Mouse (Mus musculus) hindbrain, embryonic 11.5 days (tissue): ENCODE results near the gene Ppp1r21. TPM values are rescaled to one million over a fixed set of nuclear protein-coding genes. Genes with fewer than 3 reads are reported as not detected.

Source experiments
- ATAC-seq: fragments of 200-750 bp; cut with Nextera tagmentation; 2 replicates; pipeline ENCODE4 v1.8.0; 2017; ENCODE audit warnings: mild to moderate bottlenecking, moderate TSS enrichment, moderate library complexity; ENCODE audit not compliant: low FRiP score
- DNase-seq: peaks from one replicate; pipeline ENCODE4 v3.0.0-alpha.2; 2015; ENCODE audit warnings: low spot score
- H3K27ac ChIP-seq: fragments of 300-500 bp; sonication (generic); 2 replicates; pipeline ENCODE4 v1.5.1; 2014; ENCODE audit warnings: mild to moderate bottlenecking, low read depth, low read length
- H3K27me3 ChIP-seq: fragments of 300-500 bp; sonication (generic); 2 replicates; pipeline ENCODE4 v1.6.1; 2014; ENCODE audit warnings: mild to moderate bottlenecking, low read length, moderate library complexity, mixed read lengths; ENCODE audit not compliant: control insufficient read depth, insufficient read depth
- H3K36me3 ChIP-seq: fragments of 300-500 bp; sonication (generic); 2 replicates; pipeline ENCODE4 v1.6.1; 2014; ENCODE audit warnings: mild to moderate bottlenecking, low read length, moderate library complexity, mixed read lengths; ENCODE audit not compliant: control insufficient read depth, insufficient read depth
- H3K4me1 ChIP-seq: fragments of 300-500 bp; sonication (generic); replicated peaks from 2 replicates; pipeline ENCODE4 v1.6.1; 2014; ENCODE audit warnings: low read length, mixed read lengths; ENCODE audit not compliant: control insufficient read depth, insufficient read depth
- H3K4me2 ChIP-seq: fragments of 300-500 bp; sonication (generic); replicated peaks from 2 replicates; pipeline ENCODE4 v1.6.1; 2014; ENCODE audit warnings: mild to moderate bottlenecking, low read depth, low read length
- H3K4me3 ChIP-seq: fragments of 300-500 bp; sonication (generic); 2 replicates; pipeline ENCODE4 v1.5.1; 2014; ENCODE audit warnings: low read depth, low read length
- H3K9ac ChIP-seq: fragments of 300-500 bp; sonication (generic); 2 replicates; pipeline ENCODE4 v1.6.1; 2014; ENCODE audit warnings: low read depth, low read length
- H3K9me3 ChIP-seq: fragments of 300-500 bp; sonication (generic); 2 replicates; pipeline ENCODE4 v1.6.1; 2016; ENCODE audit warnings: low read length; ENCODE audit not compliant: control insufficient read depth
- WGBS: fragments of 180-500 bp; shearing (Covaris S2); extraction: QIAGEN DNeasy Blood & Tissue Kit; methylation state at CpG from one replicate; pipeline ENCODE4 v1.1.7; 2014; 5-methylcytosine and 5-hydroxymethylcytosine counted together
- polyA plus RNA-seq: library from polyadenylated mRNA; unstranded; fragments of >200 nt; fragmentation: Nextera tagmentation; extraction: Ambion mirVana; gene quantifications from 2 replicates; pipeline ENCODE4 v1.2.1, GENCODE M21; 2014

Ppp1r21 gene
- polyA plus RNA-seq, 1 experiment from 2014 or later = 28.6 TPM

- Histone ChIP-seq H3K27ac (no peak overlapping the region), H3K27me3 (no peaks in the 10 kb centered on the region), H3K9ac (no peak overlapping the region), H3K4me3 (no peak overlapping the region), H3K4me2 (no peak overlapping the region), H3K4me1 (no peaks in the 10 kb centered on the region; the same call in 1 of the 2 replicates), H3K36me3 (no peaks in the 10 kb centered on the region), H3K9me3 (no peaks in the 10 kb centered on the region)
- DNase-seq = no peak
- ATAC-seq = no peak
- 89% methylated on average over 11 of the region's 11 CpGs for WGBS
Observed at GRCm38 (mm10) chr17:88603943-88604342, 74.0 kb downstream of the Ppp1r21 start.

GRCm38 (mm10) chr17:88606056-88606455 lies 76.1 kb downstream of the Ppp1r21 start:
- DNase-seq = no peak
- no peaks in the 10 kb centered on the region for H3K4me1 ChIP-seq
- H3K9me3 ChIP-seq = no peaks in the 10 kb centered on the region
- no peak overlapping the region for H3K27ac ChIP-seq
- H3K4me2 ChIP-seq = no peak overlapping the region
- no peak overlapping the region for H3K4me3 ChIP-seq
- H3K36me3 ChIP-seq = no peaks in the 10 kb centered on the region
- 91% methylated on average over 2 of the region's 2 CpGs for WGBS
- no peaks in the 10 kb centered on the region for H3K27me3 ChIP-seq
- no peak for ATAC-seq
- H3K9ac ChIP-seq = no peak overlapping the region

- H3K4me2 ChIP-seq = no peak overlapping the region
- 76% methylated on average over 15 of the region's 15 CpGs for WGBS
- no peak for ATAC-seq
Observed at GRCm38 (mm10) chr17:88609361-88609760, 79.4 kb downstream of the Ppp1r21 start.

GRCm38 (mm10) chr17:88611057-88611456 lies 81.1 kb downstream of the Ppp1r21 start:
- ATAC-seq = no peak
- no peak overlapping the region for H3K4me2 ChIP-seq
- no peaks in the 10 kb centered on the region for H3K4me1 ChIP-seq
- H3K27me3 ChIP-seq = no peaks in the 10 kb centered on the region
- no peak overlapping the region for H3K4me3 ChIP-seq
- 88% methylated on average over 2 of the region's 2 CpGs for WGBS
- H3K9me3 ChIP-seq = no peaks in the 10 kb centered on the region
- no peaks in the 10 kb centered on the region for H3K36me3 ChIP-seq
- no peak overlapping the region for H3K9ac ChIP-seq
- no peak for DNase-seq
- no peak overlapping the region for H3K27ac ChIP-seq

More at GRCm38 (mm10) chr17:88609361-88609760, 79.4 kb downstream of the Ppp1r21 start:
- Histone ChIP-seq H3K9ac (no peak overlapping the region), H3K9me3 (no peaks in the 10 kb centered on the region), H3K4me3 (no peak overlapping the region), H3K27ac (no peak overlapping the region), H3K4me1 (no peaks in the 10 kb centered on the region), H3K27me3 (no peaks in the 10 kb centered on the region), H3K36me3 (no peaks in the 10 kb centered on the region)
- DNase-seq = no peak

- Histone ChIP-seq H3K4me3 (no peak overlapping the region), H3K9me3 (no peaks in the 10 kb centered on the region)
- 55% methylated on average over 6 of the region's 6 CpGs for WGBS
Observed at GRCm38 (mm10) chr17:88613172-88613571, 83.3 kb downstream of the Ppp1r21 start.

GRCm38 (mm10) chr17:88613721-88614120 lies 83.8 kb downstream of the Ppp1r21 start:
- H3K9ac ChIP-seq = no peak overlapping the region
- H3K4me1 ChIP-seq = no peaks in the 10 kb centered on the region
- no peak overlapping the region for H3K4me3 ChIP-seq
- H3K27ac ChIP-seq = no peak overlapping the region
- ATAC-seq (no peak), DNase-seq (no peak)
- no peaks in the 10 kb centered on the region for H3K27me3 ChIP-seq
- no peaks in the 10 kb centered on the region for H3K36me3 ChIP-seq
- no peaks in the 10 kb centered on the region for H3K9me3 ChIP-seq
- 88% methylated on average over 3 of the region's 3 CpGs for WGBS
- no peak overlapping the region for H3K4me2 ChIP-seq

More at GRCm38 (mm10) chr17:88613172-88613571, 83.3 kb downstream of the Ppp1r21 start:
- DNase-seq = no peak
- Histone ChIP-seq H3K9ac (no peak overlapping the region), H3K4me1 (no peaks in the 10 kb centered on the region), H3K4me2 (no peak overlapping the region), H3K27ac (no peak overlapping the region), H3K36me3 (no peaks in the 10 kb centered on the region), H3K27me3 (no peaks in the 10 kb centered on the region)
- no peak for ATAC-seq

- H3K36me3 ChIP-seq = no peaks in the 10 kb centered on the region
- WGBS = 59% methylated on average over 3 of the region's 3 CpGs
- no peak for DNase-seq
Observed at GRCm38 (mm10) chr17:88614234-88614633, 84.3 kb downstream of the Ppp1r21 start.

GRCm38 (mm10) chr17:88614733-88615132 lies 84.8 kb downstream of the Ppp1r21 start:
- H3K9me3 ChIP-seq = no peaks in the 10 kb centered on the region
- no peaks in the 10 kb centered on the region for H3K27me3 ChIP-seq
- WGBS = 86% methylated on average over 1 of the region's 1 CpGs
- no peak overlapping the region for H3K27ac ChIP-seq
- no peaks in the 10 kb centered on the region for H3K4me1 ChIP-seq
- no peak for ATAC-seq
- H3K9ac ChIP-seq = no peak overlapping the region
- no peak overlapping the region for H3K4me3 ChIP-seq
- no peak for DNase-seq
- no peak overlapping the region for H3K4me2 ChIP-seq
- no peaks in the 10 kb centered on the region for H3K36me3 ChIP-seq

More at GRCm38 (mm10) chr17:88614234-88614633, 84.3 kb downstream of the Ppp1r21 start:
- Histone ChIP-seq H3K4me2 (no peak overlapping the region), H3K27ac (no peak overlapping the region), H3K4me3 (no peak overlapping the region), H3K27me3 (no peaks in the 10 kb centered on the region), H3K9me3 (no peaks in the 10 kb centered on the region), H3K9ac (no peak overlapping the region), H3K4me1 (no peaks in the 10 kb centered on the region)
- no peak for ATAC-seq

- Histone ChIP-seq H3K27me3 (no peaks in the 10 kb centered on the region), H3K4me3 (no peak overlapping the region), H3K36me3 (no peaks in the 10 kb centered on the region), H3K27ac (no peak overlapping the region), H3K4me1 (no peaks in the 10 kb centered on the region), H3K9me3 (no peaks in the 10 kb centered on the region), H3K9ac (no peak overlapping the region), H3K4me2 (no peak overlapping the region)
- no peak for DNase-seq
- WGBS = 88% methylated on average over 1 of the region's 1 CpGs
- no peak for ATAC-seq
Observed at GRCm38 (mm10) chr17:88615492-88616155, 85.7 kb downstream of the Ppp1r21 start.
